Mouse (Mus musculus) lung, embryonic 16.5 days (tissue): Measurements from ENCODE around the gene Elf3. TPM values are rescaled to one million over a fixed set of nuclear protein-coding genes. Genes with fewer than 3 reads are reported as not detected.
A peak's percentile ranks its signal among the peaks of the same experiment; 100 is the strongest.

Experiments
- ATAC-seq: fragments of 200-750 bp; cut with Nextera tagmentation; 2 replicates; pipeline ENCODE4 v1.8.0; 2017; ENCODE audit warnings: low read depth, mild to moderate bottlenecking, moderate library complexity
- H3K27ac ChIP-seq: fragments of 300-500 bp; sonication (generic); 2 replicates; pipeline ENCODE4 v1.5.1; 2014; ENCODE audit warnings: mild to moderate bottlenecking, control low read depth, low read length
- H3K27me3 ChIP-seq: fragments of 300-500 bp; sonication (generic); 2 replicates; pipeline ENCODE4 v1.6.1; 2014; ENCODE audit warnings: low read depth, low read length, mixed read lengths; ENCODE audit not compliant: control insufficient read depth, insufficient read depth
- H3K36me3 ChIP-seq: fragments of 300-500 bp; sonication (generic); 2 replicates; pipeline ENCODE4 v1.6.1; 2014; ENCODE audit warnings: low read length; ENCODE audit not compliant: control insufficient read depth, insufficient read depth
- H3K4me1 ChIP-seq: fragments of 300-500 bp; sonication (generic); replicated peaks from 2 replicates; pipeline ENCODE4 v1.6.1; 2014; ENCODE audit warnings: low read length, mixed read lengths; ENCODE audit not compliant: control insufficient read depth, insufficient read depth
- H3K4me2 ChIP-seq: fragments of 300-500 bp; sonication (generic); 2 replicates; pipeline ENCODE4 v1.6.1; 2014; ENCODE audit warnings: low read depth, low read length, control low read depth
- H3K4me3 ChIP-seq: fragments of 300-500 bp; sonication (generic); 2 replicates; pipeline ENCODE4 v1.5.1; 2014; ENCODE audit warnings: mild to moderate bottlenecking, low read length, control low read depth
- H3K9ac ChIP-seq: fragments of 300-500 bp; sonication (generic); 2 replicates; pipeline ENCODE4 v1.6.1; 2014; ENCODE audit warnings: low read length, control low read depth
- H3K9me3 ChIP-seq: fragments of 300-500 bp; sonication (generic); 2 replicates; pipeline ENCODE4 v1.6.1; 2016; ENCODE audit warnings: low read length; ENCODE audit not compliant: control insufficient read depth
- WGBS: fragments of 180-500 bp; shearing (Covaris S2); extraction: QIAGEN DNeasy Blood & Tissue Kit; methylation state at CpG from one replicate; pipeline ENCODE4 v1.1.7; 2014; 5-methylcytosine and 5-hydroxymethylcytosine counted together
- polyA plus RNA-seq: library from polyadenylated mRNA; unstranded; fragments of >200 nt; fragmentation: Nextera tagmentation; extraction: Ambion mirVana; gene quantifications from 2 replicates; pipeline ENCODE4 v1.2.1, GENCODE M21; 2015

Elf3 gene
- polyA plus RNA-seq, 1 experiment from 2014 or later = 32.9 TPM

GRCm38 (mm10) chr1:135267663-135268446 lies 9.5 kb upstream of the Elf3 start:
- WGBS = 77% methylated on average over 10 of the region's 10 CpGs
- Histone ChIP-seq H3K9ac (no peak overlapping the region), H3K4me3 (no peak overlapping the region), H3K36me3 (peaks cover 24% of the 10 kb centered on the region), H3K9me3 (no peaks in the 10 kb centered on the region), H3K4me2 (no peak overlapping the region), H3K4me1 (no peaks in the 10 kb centered on the region), H3K27me3 (no peaks in the 10 kb centered on the region), H3K27ac (no peak overlapping the region)
- ATAC-seq = no peak

- H3K4me2 ChIP-seq = no peak overlapping the region
- peaks cover 26% of the 10 kb centered on the region for H3K36me3 ChIP-seq
- no peak overlapping the region for H3K9ac ChIP-seq
- H3K4me3 ChIP-seq = no peak overlapping the region
- H3K4me1 ChIP-seq = peaks cover 4% of the 10 kb centered on the region
- H3K27ac ChIP-seq = no peak overlapping the region
- WGBS = 71% methylated on average over 5 of the region's 5 CpGs
- H3K9me3 ChIP-seq = no peaks in the 10 kb centered on the region
- no peak for ATAC-seq
- H3K27me3 ChIP-seq = no peaks in the 10 kb centered on the region
Observed at GRCm38 (mm10) chr1:135265834-135266233, 7.5 kb upstream of the Elf3 start.

GRCm38 (mm10) chr1:135263316-135263715 lies 4.9 kb upstream of the Elf3 start:
- WGBS = 60% methylated on average over 9 of the region's 9 CpGs

GRCm38 (mm10) chr1:135262329-135262728 lies 4.0 kb upstream of the Elf3 start:
- peaks cover 22% of the 10 kb centered on the region for H3K36me3 ChIP-seq
- H3K27me3 ChIP-seq = no peaks in the 10 kb centered on the region
- H3K9me3 ChIP-seq = no peaks in the 10 kb centered on the region
- H3K27ac ChIP-seq = no peak overlapping the region
- H3K9ac ChIP-seq = no peak overlapping the region
- H3K4me3 ChIP-seq = no peak overlapping the region
- H3K4me1 ChIP-seq = peaks cover 15% of the 10 kb centered on the region
- WGBS = 81% methylated on average over 3 of the region's 3 CpGs
- H3K4me2 ChIP-seq = no peak overlapping the region
- no peak for ATAC-seq

More at GRCm38 (mm10) chr1:135263316-135263715, 4.9 kb upstream of the Elf3 start:
- Histone ChIP-seq H3K4me1 (peaks cover 15% of the 10 kb centered on the region), H3K36me3 (peaks cover 22% of the 10 kb centered on the region), H3K9ac (no peak overlapping the region), H3K9me3 (no peaks in the 10 kb centered on the region), H3K4me3 (no peak overlapping the region), H3K27me3 (no peaks in the 10 kb centered on the region), H3K4me2 (no peak overlapping the region), H3K27ac (no peak overlapping the region)
- ATAC-seq = no peak

- peak overlapping the region; percentile 87 for H3K27ac ChIP-seq
- peak; percentile 71 for ATAC-seq
Observed at GRCm38 (mm10) chr1:135260931-135261330, 2.6 kb upstream of the Elf3 start.

GRCm38 (mm10) chr1:135259128-135259436 lies 714 bp upstream of the Elf3 start:
- Histone ChIP-seq H3K27ac (peak overlapping the region; percentile 96), H3K9me3 (no peaks in the 10 kb centered on the region), H3K4me1 (peaks cover 19% of the 10 kb centered on the region), H3K9ac (peak overlapping the region; percentile 64), H3K4me2 (peak overlapping the region; percentile 67), H3K4me3 (peak overlapping the region; percentile 35), H3K36me3 (peaks cover 6% of the 10 kb centered on the region), H3K27me3 (no peaks in the 10 kb centered on the region)
- peak; percentile 62 for ATAC-seq
- under 1% methylated on average over 10 of the region's 10 CpGs for WGBS

More at GRCm38 (mm10) chr1:135260931-135261330, 2.6 kb upstream of the Elf3 start:
- WGBS = 48% methylated on average over 6 of the region's 6 CpGs
- Histone ChIP-seq H3K36me3 (peaks cover 17% of the 10 kb centered on the region), H3K4me2 (peak overlapping the region; percentile 23; the same call in 1 of the 2 replicates), H3K4me1 (peaks cover 19% of the 10 kb centered on the region), H3K9me3 (no peaks in the 10 kb centered on the region), H3K9ac (peak overlapping the region; percentile 14; the same call in 1 of the 2 replicates), H3K27me3 (no peaks in the 10 kb centered on the region), H3K4me3 (no peak overlapping the region)

GRCm38 (mm10) chr1:135256299-135256698 lies 2.1 kb downstream of the Elf3 start:
- Histone ChIP-seq H3K27me3 (no peaks in the 10 kb centered on the region), H3K27ac (no peak overlapping the region), H3K4me2 (peak overlapping the region; percentile 54; the same call in 1 of the 2 replicates), H3K9ac (no peak overlapping the region), H3K9me3 (no peaks in the 10 kb centered on the region), H3K36me3 (no peaks in the 10 kb centered on the region), H3K4me1 (peaks cover 33% of the 10 kb centered on the region), H3K4me3 (no peak overlapping the region)
- ATAC-seq = no peak
- 73% methylated on average over 6 of the region's 6 CpGs for WGBS

- WGBS = 13% methylated on average over 4 of the region's 4 CpGs
- Histone ChIP-seq H3K9ac (no peak overlapping the region), H3K4me1 (peaks cover 21% of the 10 kb centered on the region), H3K9me3 (no peaks in the 10 kb centered on the region), H3K4me2 (no peak overlapping the region), H3K4me3 (no peak overlapping the region), H3K27me3 (peaks cover 2% of the 10 kb centered on the region; the same call in 1 of the 2 replicates), H3K27ac (peak overlapping the region; percentile 60), H3K36me3 (no peaks in the 10 kb centered on the region)
- peak; percentile 73 for ATAC-seq
Observed at GRCm38 (mm10) chr1:135252854-135253253, 5.5 kb downstream of the Elf3 start.

GRCm38 (mm10) chr1:135251405-135251804 lies 7.0 kb downstream of the Elf3 start:
- Histone ChIP-seq H3K4me3 (no peak overlapping the region), H3K4me2 (no peak overlapping the region), H3K4me1 (peaks cover 17% of the 10 kb centered on the region), H3K27me3 (peaks cover 2% of the 10 kb centered on the region; the same call in 1 of the 2 replicates), H3K9ac (no peak overlapping the region), H3K36me3 (no peaks in the 10 kb centered on the region), H3K27ac (no peak overlapping the region), H3K9me3 (no peaks in the 10 kb centered on the region)
- ATAC-seq = no peak
- 79% methylated on average over 8 of the region's 8 CpGs for WGBS
